Comparison of ENCODE assay signal across 38 mouse cellular contexts in the genomic region with DNA sequence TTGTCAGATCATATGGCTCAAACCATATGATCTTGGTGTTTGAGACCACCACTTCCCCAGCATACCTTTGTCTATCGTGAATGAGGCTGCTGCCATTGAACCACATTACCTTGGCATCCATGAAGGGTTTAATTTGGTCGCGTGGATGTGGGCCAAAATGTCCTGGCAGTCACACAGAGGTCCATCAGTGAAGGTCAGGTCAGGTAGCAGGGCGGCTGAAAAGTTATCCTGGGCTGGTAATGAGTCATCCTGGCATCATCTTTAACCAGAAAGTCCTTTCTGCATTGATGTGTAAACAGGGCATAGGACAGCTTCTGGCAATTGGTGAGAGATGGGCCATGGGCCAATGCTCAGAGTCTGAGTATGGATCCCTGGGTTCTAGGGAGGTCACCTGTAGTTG. TPM values are rescaled to one million over a fixed set of nuclear protein-coding genes. Genes with fewer than 3 reads are reported as not detected.
A peak's percentile ranks its signal among the peaks of the same experiment; 100 is the strongest.
DNase-seq lines count a peak whose midpoint lies in the region; ATAC-seq and TF ChIP-seq lines count a peak whose summit lies in the region.
"Had no signal": no experiment of that assay in that cellular context is flagged by ENCODE, and none has a peak within 500 bp of the region (broad histone marks: within the 10 kb centered on the region; RNA-seq: fewer than 3 reads in every experiment).

No protein-coding gene starts in this region.

- H3K79me2 ChIP-seq in liver, adult 2 months (ENCODE audit: control insufficient read depth, insufficient read depth, low read length), result no peaks in the 10 kb centered on the region

- no peak overlapping the region for H3K27ac ChIP-seq in heart, embryonic 10.5 days
- no peak overlapping the region for H3K27ac ChIP-seq in liver, adult 2 months (replicated peaks; ENCODE audit: insufficient read depth, low read depth, low read length)
- no peak overlapping the region for H3K27ac ChIP-seq in liver, embryonic 12.5 days
- H3K27ac ChIP-seq: embryonic facial prominence, embryonic 10.5 days; embryonic facial prominence, embryonic 15.5 days; forebrain, embryonic 12.5 days; hindbrain, embryonic 12.5 days; hindbrain, postnatal 0 days; intestine, embryonic 15.5 days; lung, embryonic 15.5 days; midbrain, embryonic 10.5 days; midbrain, embryonic 15.5 days had no signal

- H3K27me3 ChIP-seq in heart, embryonic 10.5 days (ENCODE audit: insufficient read depth, poor library complexity, severe bottlenecking), result no peaks in the 10 kb centered on the region
- no peaks in the 10 kb centered on the region for H3K27me3 ChIP-seq in liver, adult 2 months (ENCODE audit: control insufficient read depth, insufficient read depth, low read length)
- H3K27me3 ChIP-seq in liver, embryonic 12.5 days (replicated peaks), result no peaks in the 10 kb centered on the region
- H3K27me3 ChIP-seq: embryonic facial prominence, embryonic 15.5 days; forebrain, embryonic 12.5 days; hindbrain, embryonic 12.5 days; intestine, embryonic 15.5 days; lung, embryonic 15.5 days; midbrain, embryonic 15.5 days had no signal

- intact Hi-C loops in left cerebral cortex, postnatal 14 days (cut with DNase I), result no loop called here

- no peak for TF ChIP-seq CTCF in liver, adult 2 months (IDR thresholded peaks at IDR 0.05; ENCODE audit: low read depth, low read length)

- no peaks in the 10 kb centered on the region for H3K36me3 ChIP-seq in heart, embryonic 10.5 days
- no peaks in the 10 kb centered on the region for H3K36me3 ChIP-seq in liver, adult 2 months (ENCODE audit: control insufficient read depth, insufficient read depth, low read length)
- no peaks in the 10 kb centered on the region for H3K36me3 ChIP-seq in liver, embryonic 12.5 days
- H3K36me3 ChIP-seq: embryonic facial prominence, embryonic 10.5 days; embryonic facial prominence, embryonic 15.5 days; forebrain, embryonic 12.5 days; G1E; hindbrain, embryonic 12.5 days; intestine, embryonic 15.5 days; lung, embryonic 15.5 days; midbrain, embryonic 10.5 days; midbrain, embryonic 15.5 days had no signal

- H3K4me3 ChIP-seq in heart, embryonic 10.5 days, result no peak overlapping the region
- no peak overlapping the region for H3K4me3 ChIP-seq in liver, adult 2 months (ENCODE audit: insufficient read depth, low read depth, low read length)
- H3K4me3 ChIP-seq in liver, embryonic 12.5 days, result no peak overlapping the region
- H3K4me3 ChIP-seq: embryonic facial prominence, embryonic 10.5 days; embryonic facial prominence, embryonic 15.5 days; forebrain, embryonic 12.5 days; hindbrain, embryonic 12.5 days; intestine, embryonic 15.5 days; lung, embryonic 15.5 days; midbrain, embryonic 10.5 days; midbrain, embryonic 15.5 days had no signal

- ATAC-seq in liver, embryonic 12.5 days, result no peak
- ATAC-seq: forebrain, postnatal 0 days; hindbrain, postnatal 0 days; intestine, embryonic 15.5 days; midbrain, embryonic 15.5 days had no signal

- TF ChIP-seq POLR2A in liver, adult 2 months (IDR thresholded peaks at IDR 0.05; ENCODE audit: extremely low read depth, insufficient read depth, low read length), result no peak

- no peak overlapping the region for H3K4me2 ChIP-seq in liver, embryonic 12.5 days
- H3K4me2 ChIP-seq: embryonic facial prominence, embryonic 15.5 days; forebrain, embryonic 12.5 days; hindbrain, embryonic 12.5 days; intestine, embryonic 15.5 days; lung, embryonic 15.5 days; midbrain, embryonic 15.5 days had no signal

- no peaks in the 10 kb centered on the region for H3K9me3 ChIP-seq in heart, embryonic 10.5 days
- no peaks in the 10 kb centered on the region; the same call in none of the 2 replicates for H3K9me3 ChIP-seq in liver, embryonic 12.5 days (replicated peaks)
- H3K9me3 ChIP-seq: embryonic facial prominence, embryonic 10.5 days; embryonic facial prominence, embryonic 15.5 days; hindbrain, embryonic 12.5 days; intestine, embryonic 15.5 days; lung, embryonic 15.5 days; midbrain, embryonic 15.5 days had no signal

- DNase-seq in cerebellum, postnatal 10 days, result peak; percentile 15 to 43
- DNase-seq in cerebellum, adult 11-12 months, result no peak
- peak; percentile 44 for DNase-seq in heart, adult 8-10 months (ENCODE audit: low spot score)
- no peak for DNase-seq in heart, embryonic 10.5 days (ENCODE audit: low spot score)
- peak; percentile 89 for DNase-seq in liver, adult 2 months (ENCODE audit: extremely low read depth, low read depth, low spot score)
- DNase-seq in left cerebral cortex, postnatal 14 days (ENCODE audit: low spot score in 2 of 2), result no peak
- DNase-seq: adrenal gland, postnatal 10 days; cerebellum, adult 18-20 months; forebrain, postnatal 0 days; kidney, postnatal 4 days; liver; right cerebral cortex, postnatal 25 days; spleen, adult 18-20 months; thymus, postnatal 14 days had no signal

- H3K9ac ChIP-seq in liver, adult 2 months (ENCODE audit: low read depth, low read length), result no peak overlapping the region
- H3K9ac ChIP-seq in liver, embryonic 12.5 days, result no peak overlapping the region
- H3K9ac ChIP-seq: embryonic facial prominence, embryonic 15.5 days; forebrain, embryonic 12.5 days; forebrain, postnatal 0 days; hindbrain, embryonic 12.5 days; intestine, embryonic 15.5 days; lung, embryonic 15.5 days; midbrain, embryonic 15.5 days had no signal

- 86% methylated on average over 4 of the region's 4 CpGs for WGBS in heart, embryonic 10.5 days
- WGBS in liver, adult 2 months, result 18% methylated on average over 4 of the region's 4 CpGs
- WGBS in liver, embryonic 12.5 days (ENCODE audit: insufficient replicate concordance), result 56% methylated on average over 4 of the region's 4 CpGs

- H3K4me1 ChIP-seq in heart, embryonic 10.5 days, result no peaks in the 10 kb centered on the region
- H3K4me1 ChIP-seq in liver, adult 2 months (ENCODE audit: control insufficient read depth, insufficient read depth, low read length), result peaks cover 2% of the 10 kb centered on the region; the same call in 1 of the 2 replicates
- no peaks in the 10 kb centered on the region for H3K4me1 ChIP-seq in liver, embryonic 12.5 days
- H3K4me1 ChIP-seq: embryonic facial prominence, embryonic 10.5 days; embryonic facial prominence, embryonic 15.5 days; forebrain, embryonic 12.5 days; hindbrain, embryonic 12.5 days; intestine, embryonic 15.5 days; lung, embryonic 15.5 days; midbrain, embryonic 10.5 days; midbrain, embryonic 15.5 days had no signal

RNA-seq across cellular contexts. Expression of gene Olfr153, which starts 10.9 kb away (rescaled TPM):
- not detected for total RNA-seq in heart, adult 8-10 months (2022)
- not detected in 2 replicates for polyA plus RNA-seq in heart, embryonic 10.5 days (2016; fragmentation: Nextera tagmentation; extraction: Ambion mirVana)
- total RNA-seq in liver, adult 2 months (2014; rRNA removed), result not detected in 2 replicates
- polyA plus RNA-seq in liver, adult 2 months (2012; rRNA removed), result not detected in 2 replicates
- polyA plus RNA-seq in liver, embryonic 12.5 days (2016; fragmentation: Nextera tagmentation; extraction: Ambion mirVana), result not detected in 2 replicates
- not detected for total RNA-seq in left cerebral cortex, postnatal 14 days (2021)
- total RNA-seq: adrenal gland, postnatal 10 days; forebrain, postnatal 0 days; gastrocnemius, adult 8-10 months; hindbrain, postnatal 0 days; layer of hippocampus, postnatal 25 days; megakaryocyte progenitor cell, adult 5-6 weeks; neutrophil, adult 5-6 weeks had no signal
- polyA plus RNA-seq: embryonic facial prominence, embryonic 10.5 days; embryonic facial prominence, embryonic 15.5 days; forebrain, embryonic 12.5 days; forebrain, postnatal 0 days; G1E; gonadal fat pad, adult 2 months; heart, embryonic 16.5 days; hindbrain, embryonic 12.5 days; hindbrain, postnatal 0 days; intestine, embryonic 15.5 days; kidney, embryonic 16.5 days; limb, embryonic 11.5 days; liver, embryonic 16.5 days; lung, embryonic 15.5 days; midbrain, embryonic 10.5 days; midbrain, embryonic 15.5 days; neural tube, embryonic 11.5 days; stomach, embryonic 16.5 days; urinary bladder, adult 2 months had no signal

RNA-seq across cellular contexts. Expression of gene Pramel6, which starts 14.3 kb away (rescaled TPM):
- not detected for total RNA-seq in heart, adult 8-10 months (2022)
- polyA plus RNA-seq in heart, embryonic 10.5 days (2016; fragmentation: Nextera tagmentation; extraction: Ambion mirVana), result not detected in 2 replicates
- not detected in 2 replicates for total RNA-seq in liver, adult 2 months (2014; rRNA removed)
- polyA plus RNA-seq in liver, adult 2 months (2012; rRNA removed), result not detected in 2 replicates
- not detected in 2 replicates for polyA plus RNA-seq in liver, embryonic 12.5 days (2016; fragmentation: Nextera tagmentation; extraction: Ambion mirVana)
- not detected for total RNA-seq in left cerebral cortex, postnatal 14 days (2021)
- total RNA-seq: adrenal gland, postnatal 10 days; forebrain, postnatal 0 days; gastrocnemius, adult 8-10 months; hindbrain, postnatal 0 days; layer of hippocampus, adult 8-10 months; layer of hippocampus, postnatal 25 days; megakaryocyte progenitor cell, adult 5-6 weeks; neutrophil, adult 5-6 weeks had no signal
- polyA plus RNA-seq: embryonic facial prominence, embryonic 10.5 days; embryonic facial prominence, embryonic 15.5 days; forebrain, embryonic 12.5 days; forebrain, postnatal 0 days; G1E; gonadal fat pad, adult 2 months; heart, embryonic 16.5 days; hindbrain, embryonic 12.5 days; hindbrain, postnatal 0 days; intestine, embryonic 15.5 days; kidney, embryonic 16.5 days; limb, embryonic 11.5 days; liver, embryonic 16.5 days; lung, embryonic 15.5 days; midbrain, embryonic 10.5 days; midbrain, embryonic 15.5 days; neural tube, embryonic 11.5 days; stomach, embryonic 16.5 days; urinary bladder, adult 2 months had no signal

RNA-seq across cellular contexts. Expression of gene Pramel7, which starts 23.8 kb away (rescaled TPM):
- total RNA-seq in heart, adult 8-10 months (2022), result not detected
- polyA plus RNA-seq in heart, embryonic 10.5 days (2016; fragmentation: Nextera tagmentation; extraction: Ambion mirVana), result not detected in 2 replicates
- total RNA-seq in liver, adult 2 months (2014; rRNA removed), result not detected in 2 replicates
- polyA plus RNA-seq in liver, adult 2 months (2012; rRNA removed), result not detected in 2 replicates
- polyA plus RNA-seq in liver, embryonic 12.5 days (2016; fragmentation: Nextera tagmentation; extraction: Ambion mirVana), result not detected in 2 replicates
- not detected for total RNA-seq in left cerebral cortex, postnatal 14 days (2021)
- total RNA-seq: adrenal gland, postnatal 10 days; forebrain, postnatal 0 days; G1E; gastrocnemius, adult 8-10 months; hindbrain, postnatal 0 days; layer of hippocampus, adult 8-10 months; layer of hippocampus, postnatal 25 days; megakaryocyte progenitor cell, adult 5-6 weeks; neutrophil, adult 5-6 weeks had no signal
- polyA plus RNA-seq: embryonic facial prominence, embryonic 10.5 days; embryonic facial prominence, embryonic 15.5 days; forebrain, embryonic 12.5 days; forebrain, postnatal 0 days; G1E; gonadal fat pad, adult 2 months; heart, embryonic 16.5 days; hindbrain, embryonic 12.5 days; hindbrain, postnatal 0 days; intestine, embryonic 15.5 days; kidney, embryonic 16.5 days; limb, embryonic 11.5 days; liver, embryonic 16.5 days; lung, embryonic 15.5 days; midbrain, embryonic 10.5 days; midbrain, embryonic 15.5 days; neural tube, embryonic 11.5 days; stomach, embryonic 16.5 days; urinary bladder, adult 2 months had no signal

RNA-seq across cellular contexts. Expression of gene Olfr1128, which starts 24.7 kb away (rescaled TPM):
- total RNA-seq in heart, adult 8-10 months (2022), result not detected
- polyA plus RNA-seq in heart, embryonic 10.5 days (2016; fragmentation: Nextera tagmentation; extraction: Ambion mirVana), result not detected in 2 replicates
- not detected in 2 replicates for total RNA-seq in liver, adult 2 months (2014; rRNA removed)
- not detected in 2 replicates for polyA plus RNA-seq in liver, adult 2 months (2012; rRNA removed)
- polyA plus RNA-seq in liver, embryonic 12.5 days (2016; fragmentation: Nextera tagmentation; extraction: Ambion mirVana), result not detected in 2 replicates
- total RNA-seq in left cerebral cortex, postnatal 14 days (2021), result not detected
- total RNA-seq: adrenal gland, postnatal 10 days; forebrain, postnatal 0 days; G1E; gastrocnemius, adult 8-10 months; hindbrain, postnatal 0 days; layer of hippocampus, adult 8-10 months; layer of hippocampus, postnatal 25 days; megakaryocyte progenitor cell, adult 5-6 weeks; neutrophil, adult 5-6 weeks had no signal
- polyA plus RNA-seq: embryonic facial prominence, embryonic 10.5 days; embryonic facial prominence, embryonic 15.5 days; forebrain, embryonic 12.5 days; forebrain, postnatal 0 days; G1E; gonadal fat pad, adult 2 months; heart, embryonic 16.5 days; hindbrain, embryonic 12.5 days; hindbrain, postnatal 0 days; intestine, embryonic 15.5 days; kidney, embryonic 16.5 days; limb, embryonic 11.5 days; liver, embryonic 16.5 days; lung, embryonic 15.5 days; midbrain, embryonic 10.5 days; midbrain, embryonic 15.5 days; neural tube, embryonic 11.5 days; stomach, embryonic 16.5 days; urinary bladder, adult 2 months had no signal

RNA-seq across cellular contexts. Expression of gene Olfr1129, which starts 53.1 kb away (rescaled TPM):
- total RNA-seq in heart, adult 8-10 months (2022), result not detected
- polyA plus RNA-seq in heart, embryonic 10.5 days (2016; fragmentation: Nextera tagmentation; extraction: Ambion mirVana), result not detected in 2 replicates
- total RNA-seq in liver, adult 2 months (2014; rRNA removed), result not detected in 2 replicates
- not detected in 2 replicates for polyA plus RNA-seq in liver, adult 2 months (2012; rRNA removed)
- polyA plus RNA-seq in liver, embryonic 12.5 days (2016; fragmentation: Nextera tagmentation; extraction: Ambion mirVana), result not detected in 2 replicates
- total RNA-seq in left cerebral cortex, postnatal 14 days (2021), result not detected
- total RNA-seq: adrenal gland, postnatal 10 days; forebrain, postnatal 0 days; gastrocnemius, adult 8-10 months; hindbrain, postnatal 0 days; layer of hippocampus, adult 8-10 months; layer of hippocampus, postnatal 25 days; megakaryocyte progenitor cell, adult 5-6 weeks; neutrophil, adult 5-6 weeks had no signal
- polyA plus RNA-seq: embryonic facial prominence, embryonic 10.5 days; forebrain, embryonic 12.5 days; forebrain, postnatal 0 days; G1E; gonadal fat pad, adult 2 months; heart, embryonic 16.5 days; hindbrain, embryonic 12.5 days; hindbrain, postnatal 0 days; intestine, embryonic 15.5 days; kidney, embryonic 16.5 days; limb, embryonic 11.5 days; liver, embryonic 16.5 days; lung, embryonic 15.5 days; midbrain, embryonic 10.5 days; midbrain, embryonic 15.5 days; neural tube, embryonic 11.5 days; stomach, embryonic 16.5 days; urinary bladder, adult 2 months had no signal

Comparison
In these comparisons a context has a peak if more than half of its experiments do, and no peak if none do; other contexts are left out.
1. DNase-seq: peak in cerebellum, postnatal 10 days (2 of 2), heart, adult 8-10 months (single experiment) and liver, adult 2 months (single experiment); none in cerebellum, adult 11-12 months (single experiment), heart, embryonic 10.5 days (single experiment) and left cerebral cortex, postnatal 14 days (0 of 2).